Mouse (Mus musculus) lung, embryonic 15.5 days (tissue): ENCODE measurements around the gene Ubiad1. TPM values are rescaled to one million over a fixed set of nuclear protein-coding genes. Genes with fewer than 3 reads are reported as not detected.

Source experiments
- ATAC-seq: fragments of 200-750 bp; cut with Nextera tagmentation; 2 replicates; pipeline ENCODE4 v1.8.0; 2017; ENCODE audit warnings: moderate number of reproducible peaks, borderline replicate concordance; ENCODE audit not compliant: low FRiP score, low TSS enrichment; ENCODE audit errors: extremely low read depth
- H3K27ac ChIP-seq: fragments of 300-500 bp; sonication (generic); 2 replicates; pipeline ENCODE4 v1.5.1; 2015; ENCODE audit warnings: moderate library complexity, mild to moderate bottlenecking, inconsistent platforms
- H3K27me3 ChIP-seq: fragments of 300-500 bp; sonication (generic); 2 replicates; pipeline ENCODE4 v1.6.1; 2015; ENCODE audit warnings: inconsistent platforms
- H3K36me3 ChIP-seq: fragments of 300-500 bp; sonication (generic); 2 replicates; pipeline ENCODE4 v1.6.1; 2015; ENCODE audit warnings: inconsistent platforms
- H3K4me1 ChIP-seq: fragments of 300-500 bp; sonication (generic); 2 replicates; pipeline ENCODE4 v1.6.1; 2015; ENCODE audit warnings: inconsistent platforms
- H3K4me2 ChIP-seq: fragments of 300-500 bp; sonication (generic); 2 replicates; pipeline ENCODE4 v1.6.1; 2015; ENCODE audit warnings: inconsistent platforms, mild to moderate bottlenecking, moderate library complexity
- H3K4me3 ChIP-seq: fragments of 300-500 bp; sonication (generic); 2 replicates; pipeline ENCODE4 v1.5.1; 2015; ENCODE audit warnings: mild to moderate bottlenecking, inconsistent platforms
- H3K9ac ChIP-seq: fragments of 300-500 bp; sonication (generic); 2 replicates; pipeline ENCODE4 v1.6.1; 2015; ENCODE audit warnings: inconsistent platforms
- H3K9me3 ChIP-seq: fragments of 300-500 bp; sonication (generic); 2 replicates; pipeline ENCODE4 v1.6.1; 2016; ENCODE audit warnings: inconsistent platforms
- WGBS: fragments of 180-500 bp; shearing (Covaris S2); methylation state at CpG from one replicate; pipeline ENCODE4 v1.1.7; 2015; 5-methylcytosine and 5-hydroxymethylcytosine counted together
- polyA plus RNA-seq: library from polyadenylated mRNA; unstranded; fragments of >200 nt; fragmentation: Nextera tagmentation; extraction: Ambion mirVana; gene quantifications from 2 replicates; pipeline ENCODE4 v1.2.1, GENCODE M21; 2015

Ubiad1 gene
- polyA plus RNA-seq = 22.4 and 25.5 TPM in 2 replicates

DNA sequence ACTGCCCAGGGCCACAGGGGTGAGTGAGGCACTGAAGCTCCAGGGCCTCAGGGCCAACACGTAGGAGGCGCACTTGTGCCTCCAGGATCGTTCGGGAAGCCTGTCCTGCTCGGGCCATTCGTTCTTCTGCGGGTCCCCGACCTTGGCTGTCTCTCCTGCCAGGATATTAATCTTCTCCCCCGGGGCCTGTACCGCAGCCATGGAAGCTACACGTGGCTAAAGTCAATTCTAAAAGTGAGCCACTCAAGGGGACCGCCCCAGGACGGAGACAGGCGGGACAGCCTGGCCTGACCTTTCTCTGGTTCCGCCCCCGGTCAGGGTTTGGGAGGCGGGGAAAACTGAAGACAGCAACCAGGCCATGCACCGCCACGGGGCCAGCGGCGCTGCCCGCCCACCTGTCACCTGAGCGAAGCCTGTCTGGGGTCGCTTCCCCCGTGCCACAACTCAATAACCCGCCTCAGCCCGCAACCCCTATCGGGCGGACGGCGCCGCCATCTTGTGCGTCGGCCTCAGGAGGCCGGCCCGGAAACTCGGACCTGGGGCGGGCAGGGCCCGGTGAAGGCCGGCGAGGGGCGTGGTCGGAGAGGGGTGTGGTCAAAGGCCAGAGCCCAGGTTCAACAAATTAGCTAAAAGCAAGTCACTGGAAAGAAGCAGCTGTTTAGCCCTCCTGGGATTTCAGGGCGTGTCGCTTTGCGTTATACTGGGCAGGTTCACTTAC lies at the start of gene Ubiad1:
Ubiad1 (minus strand) TSS at position 522 of the 718 bp plus-strand sequence.
- Histone ChIP-seq H3K27me3 (no peaks in the 10 kb centered on the region), H3K9ac (peak within 1 kb of the TSS; percentile 81), H3K4me2 (peak within 1 kb of the TSS; percentile 84), H3K9me3 (no peaks in the 10 kb centered on the region), H3K27ac (peak within 1 kb of the TSS; percentile 81), H3K36me3 (no peaks in the 10 kb centered on the region), H3K4me3 (peak within 1 kb of the TSS; percentile 87), H3K4me1 (peaks cover 27% of the 10 kb centered on the region)
- peak; percentile 68 for ATAC-seq
- 2% methylated on average over 46 of the region's 46 CpGs for WGBS

DNA sequence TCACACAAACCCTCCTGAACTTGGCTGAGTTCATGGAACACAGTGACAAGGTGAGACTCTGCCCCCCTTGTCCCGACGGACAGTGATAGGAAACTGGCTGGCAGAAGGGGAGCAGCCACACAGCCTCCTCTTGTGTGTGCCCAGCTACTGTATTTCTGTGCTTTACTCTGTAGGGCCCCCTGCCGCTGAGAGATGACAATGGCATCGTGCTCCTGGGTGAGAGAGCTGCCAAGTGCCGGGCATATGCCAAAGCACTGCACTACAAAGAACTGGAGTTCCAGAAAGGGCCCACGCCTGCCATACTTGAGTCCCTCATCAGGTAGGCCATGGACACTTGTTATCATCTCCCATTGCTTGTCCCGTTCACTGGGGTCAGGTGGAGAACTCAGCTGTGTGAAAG lies 46.9 kb upstream of the Ubiad1 start:
- H3K9ac ChIP-seq = no peak overlapping the region
- no peaks in the 10 kb centered on the region for H3K4me1 ChIP-seq
- H3K36me3 ChIP-seq = peaks cover 64% of the 10 kb centered on the region
- no peak for ATAC-seq
- WGBS = 83% methylated on average over 7 of the region's 7 CpGs
- no peak overlapping the region for H3K4me2 ChIP-seq
- no peaks in the 10 kb centered on the region for H3K9me3 ChIP-seq
- H3K4me3 ChIP-seq = no peak overlapping the region
- H3K27ac ChIP-seq = no peak overlapping the region
- H3K27me3 ChIP-seq = no peaks in the 10 kb centered on the region

DNA sequence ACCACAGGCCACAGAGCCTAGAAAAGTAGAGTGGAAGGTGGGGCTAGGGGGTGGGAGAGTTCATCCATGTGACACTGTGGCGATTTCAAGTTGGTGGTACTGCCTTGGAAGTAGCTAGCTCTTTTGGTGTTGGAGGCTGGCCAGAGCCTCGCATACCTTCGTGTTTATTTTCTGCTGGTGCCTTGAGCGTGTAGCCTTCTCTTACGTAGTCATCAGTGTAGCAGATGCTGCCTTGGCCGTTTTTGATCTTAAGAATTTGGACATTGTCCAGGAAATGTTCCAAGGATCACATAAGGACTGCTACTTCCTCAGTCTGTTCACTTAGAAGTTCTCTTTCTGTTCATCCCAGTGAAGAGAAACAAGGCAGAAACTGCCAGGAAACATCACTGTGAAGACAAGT lies 45.9 kb upstream of the Ubiad1 start:
- Histone ChIP-seq H3K27ac (no peak overlapping the region), H3K9ac (no peak overlapping the region), H3K4me3 (no peak overlapping the region), H3K27me3 (no peaks in the 10 kb centered on the region), H3K36me3 (peaks cover 69% of the 10 kb centered on the region), H3K4me1 (no peaks in the 10 kb centered on the region), H3K4me2 (no peak overlapping the region), H3K9me3 (no peaks in the 10 kb centered on the region)
- WGBS = 30% methylated on average over 6 of the region's 6 CpGs
- no peak for ATAC-seq

DNA sequence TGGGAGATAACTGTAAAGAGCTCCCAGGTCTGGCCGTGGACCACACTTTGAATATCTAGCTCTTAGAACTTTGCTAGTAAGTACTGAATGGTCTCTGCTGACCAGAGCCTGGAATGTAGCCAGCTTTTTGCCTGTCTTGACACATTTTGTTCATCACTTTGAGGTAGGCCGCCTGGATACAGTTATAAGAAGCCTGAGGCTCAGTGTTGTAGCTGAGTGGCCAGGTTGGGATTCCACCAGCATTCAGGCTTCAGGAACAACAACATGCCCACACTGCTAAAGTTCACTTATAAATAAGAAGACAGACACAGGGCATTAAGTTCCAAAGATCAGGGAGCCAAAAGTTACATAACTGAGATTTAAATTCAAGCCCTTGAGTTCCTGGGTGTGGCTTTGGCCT lies 43.3 kb upstream of the Ubiad1 start:
- Histone ChIP-seq H3K27ac (no peak overlapping the region), H3K27me3 (no peaks in the 10 kb centered on the region), H3K4me2 (no peak overlapping the region), H3K4me3 (no peak overlapping the region), H3K9me3 (no peaks in the 10 kb centered on the region), H3K9ac (no peak overlapping the region), H3K4me1 (no peaks in the 10 kb centered on the region), H3K36me3 (peaks cover 86% of the 10 kb centered on the region)
- 55% methylated on average over 2 of the region's 2 CpGs for WGBS
- no peak for ATAC-seq

DNA sequence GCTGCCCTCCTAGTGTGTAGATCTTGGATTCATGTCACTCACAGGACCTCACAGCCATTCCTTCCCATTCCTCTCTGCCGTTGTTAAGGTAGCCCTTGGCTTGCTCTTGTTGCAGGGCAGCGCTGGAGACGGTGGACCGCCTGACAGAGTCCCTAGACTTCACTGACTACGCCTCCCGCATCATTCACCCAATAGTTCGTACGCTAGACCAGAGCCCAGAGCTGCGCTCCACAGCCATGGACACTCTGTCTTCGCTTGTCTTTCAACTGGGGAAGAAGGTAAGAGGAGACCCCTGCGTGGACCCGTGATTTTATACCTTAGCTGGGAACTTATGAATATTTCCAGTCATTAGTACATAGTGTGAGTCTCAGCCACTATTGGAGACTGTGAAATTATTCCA lies 39.9 kb upstream of the Ubiad1 start:
- Histone ChIP-seq H3K27me3 (no peaks in the 10 kb centered on the region), H3K4me1 (no peaks in the 10 kb centered on the region), H3K9ac (no peak overlapping the region), H3K27ac (no peak overlapping the region), H3K4me3 (no peak overlapping the region), H3K4me2 (no peak overlapping the region), H3K36me3 (peaks cover 86% of the 10 kb centered on the region), H3K9me3 (no peaks in the 10 kb centered on the region)
- WGBS = 95% methylated on average over 12 of the region's 12 CpGs
- no peak for ATAC-seq

DNA sequence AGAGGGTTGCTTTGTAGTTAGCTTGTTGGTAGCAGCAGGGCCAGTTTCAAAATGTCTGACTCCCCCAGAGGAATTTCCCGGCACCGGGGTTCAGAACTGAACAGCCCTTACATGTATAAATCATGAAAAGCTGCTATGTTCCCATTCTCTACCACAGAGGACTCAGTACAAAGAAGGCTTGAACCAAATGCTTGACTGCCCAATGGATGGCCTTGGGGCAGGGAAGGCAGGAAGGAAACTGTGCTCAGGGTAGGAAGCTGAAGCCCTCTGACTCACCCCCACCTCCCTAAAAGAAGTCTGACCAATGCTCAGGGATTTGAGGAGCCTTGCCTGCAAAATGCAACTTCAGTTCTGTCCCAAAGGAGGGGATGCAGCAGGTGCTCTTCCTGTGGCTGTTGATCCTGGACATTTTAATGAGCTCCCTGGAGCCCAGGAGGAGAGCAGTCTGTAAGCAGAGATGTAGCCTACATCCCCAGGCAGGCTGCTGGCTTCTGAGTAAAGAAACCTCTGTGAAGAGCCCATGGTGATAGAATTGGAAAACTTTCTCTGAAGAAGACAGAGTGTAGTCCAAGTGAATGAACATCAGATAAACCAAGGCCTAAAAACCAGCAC lies 37.1 kb upstream of the Ubiad1 start:
- H3K4me1 ChIP-seq = no peaks in the 10 kb centered on the region
- no peak overlapping the region for H3K9ac ChIP-seq
- H3K27me3 ChIP-seq = no peaks in the 10 kb centered on the region
- H3K27ac ChIP-seq = no peak overlapping the region
- no peak overlapping the region for H3K4me2 ChIP-seq
- 76% methylated on average over 2 of the region's 2 CpGs for WGBS
- H3K36me3 ChIP-seq = peaks cover 79% of the 10 kb centered on the region
- no peaks in the 10 kb centered on the region for H3K9me3 ChIP-seq
- ATAC-seq = no peak
- no peak overlapping the region for H3K4me3 ChIP-seq

DNA sequence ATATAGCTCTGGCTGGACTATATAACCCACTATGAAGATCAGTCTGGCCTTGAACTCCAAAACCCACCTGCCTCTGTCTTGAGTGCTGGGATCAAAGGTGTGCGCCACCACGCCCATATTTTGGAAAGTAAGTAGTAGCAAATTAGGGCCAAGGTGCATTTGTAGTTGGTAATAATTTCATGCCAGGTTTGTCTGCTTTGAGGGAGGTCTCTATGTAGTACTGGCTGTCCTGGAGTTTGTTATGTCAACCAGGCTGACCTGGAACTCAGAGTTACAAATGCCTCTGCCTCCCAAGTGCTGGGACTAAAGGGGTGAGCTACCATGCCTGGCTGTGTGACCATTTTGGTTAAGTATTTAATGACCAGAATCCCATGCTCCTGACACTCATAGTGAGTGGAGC lies 35.7 kb upstream of the Ubiad1 start:
- no peak for ATAC-seq
- Histone ChIP-seq H3K27ac (no peak overlapping the region), H3K4me3 (no peak overlapping the region), H3K36me3 (peaks cover 79% of the 10 kb centered on the region; the same call in 1 of the 2 replicates), H3K9ac (no peak overlapping the region), H3K9me3 (no peaks in the 10 kb centered on the region), H3K4me2 (no peak overlapping the region), H3K27me3 (no peaks in the 10 kb centered on the region), H3K4me1 (no peaks in the 10 kb centered on the region)
- WGBS = 88% methylated on average over 2 of the region's 2 CpGs

DNA sequence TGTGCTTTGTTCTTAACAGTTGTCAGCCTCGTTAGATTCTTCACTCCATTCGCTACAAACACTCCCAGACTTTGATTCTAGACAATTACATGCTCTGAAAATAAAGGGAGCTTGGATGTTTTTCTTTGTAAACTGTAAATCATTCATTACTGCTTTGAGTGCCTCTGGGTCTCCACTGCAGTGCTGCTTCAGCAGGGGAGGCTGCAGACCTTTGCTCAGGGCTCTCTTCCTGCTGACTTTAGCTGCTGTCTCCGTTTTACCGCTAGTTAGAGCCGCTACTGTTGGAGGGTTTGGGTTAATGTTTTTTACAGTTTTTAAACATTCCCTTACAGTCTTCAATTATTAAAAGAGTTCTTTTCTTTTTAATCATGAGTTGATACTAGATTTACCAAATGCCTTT lies 28.9 kb upstream of the Ubiad1 start:
- no peak overlapping the region for H3K27ac ChIP-seq
- H3K9ac ChIP-seq = no peak overlapping the region
- H3K4me3 ChIP-seq = no peak overlapping the region
- H3K36me3 ChIP-seq = peaks cover 84% of the 10 kb centered on the region
- H3K4me1 ChIP-seq = no peaks in the 10 kb centered on the region
- no peaks in the 10 kb centered on the region for H3K9me3 ChIP-seq
- WGBS = 90% methylated on average over 5 of the region's 5 CpGs
- no peaks in the 10 kb centered on the region for H3K27me3 ChIP-seq
- no peak overlapping the region for H3K4me2 ChIP-seq
- ATAC-seq = no peak

DNA sequence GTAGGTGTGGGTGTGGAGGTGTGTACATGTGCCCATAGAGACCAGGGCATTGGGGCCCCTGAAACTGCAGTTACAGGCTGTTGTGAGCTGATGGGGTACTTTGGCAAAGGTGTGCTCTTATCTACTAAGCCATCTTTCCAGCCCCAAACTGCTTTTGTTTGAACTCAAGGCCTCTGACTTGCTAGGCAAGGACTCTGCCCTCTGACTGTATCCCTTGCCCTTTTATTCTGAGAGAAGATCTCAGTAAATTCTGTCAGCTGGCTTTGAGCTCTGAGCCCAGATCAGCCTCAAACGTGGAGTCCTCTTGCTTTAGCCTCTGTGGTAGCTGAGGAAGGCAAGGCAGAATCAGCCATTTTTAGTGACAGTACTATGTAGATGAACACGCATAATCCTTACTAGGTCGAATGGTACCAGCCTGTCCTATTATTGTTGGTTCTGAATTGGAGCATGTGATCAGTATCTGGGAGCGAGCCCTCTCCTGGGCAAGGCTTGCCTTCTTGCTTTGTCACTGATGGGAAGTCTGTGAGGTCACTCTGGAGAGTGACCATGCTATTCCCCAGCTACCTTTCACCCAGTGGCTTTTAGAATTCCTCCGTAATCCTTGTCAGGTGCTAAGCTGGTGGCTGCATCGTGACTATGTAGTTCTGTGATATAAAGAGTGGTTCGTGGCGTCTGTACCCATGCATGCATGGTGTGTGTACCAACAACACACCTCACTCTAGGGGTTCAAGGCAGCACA lies 28.0 kb upstream of the Ubiad1 start:
- Histone ChIP-seq H3K4me1 (no peaks in the 10 kb centered on the region), H3K27me3 (no peaks in the 10 kb centered on the region), H3K27ac (no peak overlapping the region), H3K9me3 (no peaks in the 10 kb centered on the region), H3K4me2 (no peak overlapping the region), H3K36me3 (peaks cover 88% of the 10 kb centered on the region), H3K4me3 (no peak overlapping the region), H3K9ac (no peak overlapping the region)
- no peak for ATAC-seq
- 85% methylated on average over 8 of the region's 8 CpGs for WGBS

DNA sequence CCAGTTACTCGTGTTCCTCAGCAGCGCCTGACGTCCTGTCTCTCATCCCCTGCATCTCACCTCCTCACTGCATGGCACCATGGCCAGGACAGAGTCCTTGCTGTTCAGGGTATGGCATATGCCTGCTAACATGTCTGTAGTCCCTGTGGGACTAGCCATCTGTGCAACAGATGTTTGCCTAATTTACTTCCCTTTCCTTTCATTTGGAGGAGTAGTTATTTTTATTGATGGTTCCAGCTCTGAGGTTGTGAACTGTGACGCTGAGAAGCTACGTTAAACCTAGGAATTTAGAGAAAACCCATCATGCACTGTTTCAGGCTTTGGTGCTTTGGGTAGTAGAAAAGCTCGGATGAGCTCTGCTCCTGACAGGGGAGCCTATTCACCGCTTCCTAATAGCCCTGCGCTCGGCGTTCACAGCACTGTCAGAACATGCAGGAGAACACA lies 26.8 kb upstream of the Ubiad1 start:
- 87% methylated on average over 10 of the region's 10 CpGs for WGBS
- H3K9me3 ChIP-seq = no peaks in the 10 kb centered on the region
- no peak overlapping the region for H3K9ac ChIP-seq
- H3K4me2 ChIP-seq = no peak overlapping the region
- H3K4me1 ChIP-seq = no peaks in the 10 kb centered on the region
- peaks cover 91% of the 10 kb centered on the region for H3K36me3 ChIP-seq
- ATAC-seq = no peak
- no peak overlapping the region for H3K4me3 ChIP-seq
- H3K27me3 ChIP-seq = no peaks in the 10 kb centered on the region
- no peak overlapping the region for H3K27ac ChIP-seq

DNA sequence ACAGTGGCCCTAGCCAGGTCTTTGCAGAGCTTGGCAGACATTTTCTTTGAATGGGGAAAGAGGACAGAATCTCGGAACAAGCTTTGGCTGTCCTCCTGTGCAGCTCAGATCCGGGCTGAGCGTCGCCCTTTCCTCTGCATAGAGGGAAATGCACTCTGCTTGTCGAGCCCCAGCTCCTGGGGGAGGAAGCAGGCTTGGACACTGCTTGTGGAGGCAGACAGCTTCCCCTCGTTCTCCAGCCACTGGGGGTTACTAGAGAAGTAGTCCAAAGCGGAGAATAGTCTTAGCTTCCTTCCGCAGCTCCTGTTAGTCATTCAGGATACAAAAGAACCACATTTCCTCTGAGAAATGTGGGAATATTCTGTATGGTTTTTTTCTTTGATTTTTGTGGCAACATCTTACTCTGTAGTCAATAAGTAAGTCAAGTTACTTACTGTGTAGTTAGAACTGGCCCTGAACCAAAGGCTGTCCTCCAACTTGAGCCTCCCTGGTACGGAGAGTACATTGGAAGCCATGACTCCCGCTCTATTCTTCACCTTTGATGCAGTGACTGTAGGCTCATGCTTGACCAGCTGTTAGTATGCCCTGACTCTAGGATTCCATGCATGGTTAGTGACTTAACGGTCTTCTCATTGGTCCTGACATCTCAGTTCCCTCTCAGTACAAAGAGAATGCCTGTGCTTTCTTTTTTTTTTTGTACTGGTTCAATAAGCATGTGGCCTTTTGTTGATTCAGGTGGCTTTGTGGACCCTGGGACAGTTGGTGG lies 25.1 kb upstream of the Ubiad1 start:
- Histone ChIP-seq H3K9ac (no peak overlapping the region), H3K27ac (no peak overlapping the region), H3K9me3 (no peaks in the 10 kb centered on the region), H3K36me3 (peaks cover 91% of the 10 kb centered on the region), H3K27me3 (no peaks in the 10 kb centered on the region), H3K4me2 (no peak overlapping the region), H3K4me3 (no peak overlapping the region), H3K4me1 (no peaks in the 10 kb centered on the region)
- 89% methylated on average over 11 of the region's 11 CpGs for WGBS
- ATAC-seq = no peak
